Mouse (Mus musculus): ENCODE results near the gene Tor1a. TPM values are rescaled to one million over a fixed set of nuclear protein-coding genes. Genes with fewer than 3 reads are reported as not detected.

The Tor1a gene
- 66.2 and 88.2 TPM in 2 replicates for polyA plus RNA-seq (2012; rRNA removed; ENCODE audit: low replicate concordance)

DNA sequence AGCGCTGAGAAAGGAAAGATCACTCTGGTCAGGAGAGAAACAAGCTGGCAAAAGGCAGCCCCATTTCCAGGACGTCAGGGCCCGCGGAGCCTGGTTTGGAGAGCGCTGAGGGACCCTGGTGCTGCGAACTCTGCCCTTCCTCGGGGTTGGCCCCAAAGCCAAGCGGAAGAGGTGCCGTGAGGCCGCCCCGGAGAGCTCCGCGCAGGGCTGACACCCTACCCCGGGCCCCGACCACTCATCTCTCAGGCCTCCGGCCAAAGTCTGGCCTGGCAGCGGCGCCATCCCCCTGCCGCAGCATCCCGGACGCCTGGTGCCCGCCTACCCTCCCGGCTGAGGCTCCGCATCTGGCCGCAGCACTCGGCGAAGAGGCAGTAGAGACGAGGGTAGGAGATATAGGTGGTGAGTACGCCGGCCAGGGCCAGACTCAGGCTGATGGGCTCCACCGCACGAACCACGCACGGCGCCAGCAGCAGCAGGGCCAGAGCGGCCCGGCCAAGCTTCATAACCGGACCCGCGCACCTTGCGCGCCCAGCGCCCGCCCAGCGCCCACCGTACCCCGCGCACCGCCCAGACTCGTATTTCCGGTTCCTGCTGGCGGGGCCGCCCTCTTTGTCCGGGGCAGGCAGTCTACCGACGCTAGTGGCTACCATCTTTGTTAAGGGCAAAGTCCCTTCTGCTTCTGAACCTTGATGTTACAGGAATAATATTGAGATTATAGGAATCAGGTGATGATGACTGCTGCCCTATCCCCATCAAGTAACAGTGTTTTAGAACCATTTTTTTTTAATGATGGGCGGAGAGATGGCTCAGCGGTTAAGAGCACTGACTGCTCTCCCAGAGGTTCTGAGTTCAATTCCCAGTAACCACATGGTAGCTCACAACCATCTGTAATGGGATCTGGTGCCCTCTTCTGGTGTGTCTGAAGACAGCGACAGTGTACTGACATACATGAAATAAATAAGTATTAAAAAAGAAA lies at the start of gene Tor1a:
Gene Tor1a (minus strand): TSS at position 582 of the 976 bp plus-strand sequence.

GRCm38 (mm10) chr2:30981790-30982513 lies 14.2 kb upstream of the Tor1a start, which contains the start of the genes BC005624 and Usp20:
BC005624 (minus strand) TSS chr2:30982201.
Usp20 (plus strand) TSS chr2:30982279.

GRCm38 (mm10) chr2:30952824-30953490 lies 14.8 kb downstream of the Tor1a start, which contains the start of gene Tor1b:
Tor1b (plus strand) TSS chr2:30952959.

DNA sequence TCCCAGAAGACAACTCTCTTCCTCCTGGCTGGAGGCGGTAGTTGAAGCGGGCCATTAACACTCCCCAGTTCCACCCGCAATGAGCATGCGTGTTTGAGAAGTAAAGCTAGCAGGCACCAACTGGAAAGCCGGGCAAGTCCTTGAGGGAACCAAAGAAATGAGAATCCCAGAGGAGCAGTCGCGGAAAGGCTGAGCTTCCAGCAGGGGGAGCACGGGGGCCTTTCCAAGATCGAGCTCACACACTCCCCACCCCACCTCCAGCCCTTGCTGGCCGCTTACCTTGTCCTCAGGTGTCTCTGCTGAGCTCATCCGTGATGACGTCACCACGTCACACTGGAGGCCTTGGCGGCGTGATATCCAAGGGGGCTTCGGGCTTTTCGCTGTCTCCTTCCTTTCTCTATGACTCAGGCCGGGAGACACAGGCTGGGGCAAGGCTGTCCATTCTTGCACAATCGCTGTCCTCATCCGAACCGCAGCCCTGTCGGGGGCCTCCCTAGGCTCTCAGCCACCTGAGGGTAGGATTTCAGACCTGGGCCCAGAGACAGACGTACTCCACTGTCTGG lies 38.2 kb downstream of the Tor1a start, which contains the start of gene Ptges:
Gene Ptges (minus strand): TSS at position 381 of the 563 bp plus-strand sequence.

Other genes starting within 250 kb of the Tor1a start
- 0.64 and 3.4 TPM in 2 replicates for gene 1700001O22Rik, start 164.3 kb downstream of the Tor1a start, polyA plus RNA-seq (2012; rRNA removed; ENCODE audit: low replicate concordance)
- 21.2 and 24.8 TPM in 2 replicates for gene Ntmt1, start 160.1 kb downstream of the Tor1a start, polyA plus RNA-seq (2012; rRNA removed; ENCODE audit: low replicate concordance)
- gene Asb6, start 137.6 kb downstream of the Tor1a start, polyA plus RNA-seq (2012; rRNA removed; ENCODE audit: low replicate concordance): 25.1 and 27.8 TPM in 2 replicates
- 3.2 and 4.0 TPM in 2 replicates for gene Prrx2, start 133.0 kb downstream of the Tor1a start, polyA plus RNA-seq (2012; rRNA removed; ENCODE audit: low replicate concordance)
- 12.7 and 14.5 TPM in 2 replicates for gene Ptges, start 38.1 kb downstream of the Tor1a start, polyA plus RNA-seq (2012; rRNA removed; ENCODE audit: low replicate concordance)
- 12.3 and 19.9 TPM in 2 replicates for gene Tor1b, start 15.0 kb downstream of the Tor1a start, polyA plus RNA-seq (2012; rRNA removed; ENCODE audit: low replicate concordance)
- gene BC005624, start 14.3 kb upstream of the Tor1a start, polyA plus RNA-seq (2012; rRNA removed; ENCODE audit: low replicate concordance): 4.2 and 6.4 TPM in 2 replicates
- gene Usp20, start 14.3 kb upstream of the Tor1a start, polyA plus RNA-seq (2012; rRNA removed; ENCODE audit: low replicate concordance): 5.2 and 11.9 TPM in 2 replicates
- 21.3 and 28.8 TPM in 2 replicates for gene Fnbp1, start 174.1 kb upstream of the Tor1a start, polyA plus RNA-seq (2012; rRNA removed; ENCODE audit: low replicate concordance)
- 19.3 and 26.8 TPM in 2 replicates for gene Gpr107, start 184.4 kb upstream of the Tor1a start, polyA plus RNA-seq (2012; rRNA removed; ENCODE audit: low replicate concordance)

Data from duodenum, adult 2 months (tissue).